Mouse (Mus musculus): ENCODE data around the gene Iba57.

GRCm38 (mm10) chr11:59201216-59202002, 37.9 kb upstream of the Iba57 start:
- TF ChIP-seq CTCF (IDR thresholded peaks at IDR 0.05; ENCODE audit: control insufficient read depth, insufficient read depth, insufficient read length) (no peak), MAX (IDR thresholded peaks at IDR 0.05) (no peak), CEBPB (IDR thresholded peaks at IDR 0.05; ENCODE audit: low read depth) (no peak), MYOG (IDR thresholded peaks at IDR 0.05; ENCODE audit: control insufficient read depth, extremely low read depth, insufficient read length) (no peak)
